Mouse (Mus musculus) olfactory bulb, adult 2 months (tissue): Measurements from ENCODE around the gene Tspan9.

Source experiments
- CTCF ChIP-seq: fragments of 200-500 bp; IDR thresholded peaks from 2 replicates; pipeline ENCODE4 v1.5.1; 2012; ENCODE audit warnings: low read depth, mild to moderate bottlenecking, low read length, moderate library complexity; ENCODE audit not compliant: insufficient read depth
- POLR2A ChIP-seq: fragments of 200-500 bp; IDR thresholded peaks from 2 replicates; pipeline ENCODE4 v1.6.1; 2012; ENCODE audit warnings: mild to moderate bottlenecking, low read depth, low read length, moderate library complexity; ENCODE audit not compliant: insufficient read depth

GRCm38 (mm10) chr6:128092621-128093020 is 50.8 kb downstream of the Tspan9 start:
- TF ChIP-seq CTCF: no peak
- TF ChIP-seq POLR2A: no peak
